Mouse (Mus musculus): ENCODE data around the gene Tmem87a. TPM values are rescaled to one million over a fixed set of nuclear protein-coding genes. Genes with fewer than 3 reads are reported as not detected.

Tmem87a gene
- polyA plus RNA-seq, 1 experiment from 2014 or later: 10.6 TPM

DNA sequence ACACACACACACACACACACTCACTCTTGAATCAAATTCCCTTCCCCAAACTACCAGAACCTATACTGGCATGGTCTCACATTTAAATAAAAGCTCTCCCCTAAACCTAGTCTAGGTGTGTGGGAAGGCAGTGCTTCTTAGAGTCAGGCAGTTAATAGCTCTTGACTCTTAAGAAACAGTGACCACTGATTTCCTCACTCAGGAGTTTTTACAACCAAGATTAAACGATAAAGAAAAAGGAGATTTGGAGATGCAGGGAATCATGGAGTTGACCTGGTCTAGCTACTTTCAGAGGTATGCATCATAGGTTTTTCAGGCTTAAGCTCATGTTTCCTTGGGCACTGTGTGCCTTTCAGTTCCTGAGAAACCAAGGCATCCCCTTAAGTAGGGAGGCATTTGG is 17.6 kb downstream of the Tmem87a start:
- Histone ChIP-seq H3K4me1 (replicated peaks; ENCODE audit: control insufficient read depth, insufficient read depth, low read length) (no peaks in the 10 kb centered on the region), H3K27me3 (ENCODE audit: control insufficient read depth, insufficient read depth, low read length) (no peaks in the 10 kb centered on the region), H3K27ac (no peak overlapping the region), H3K4me2 (replicated peaks) (no peak overlapping the region), H3K4me3 (replicated peaks; ENCODE audit: low read length) (no peak overlapping the region), H3K9ac (no peak overlapping the region), H3K36me3 (replicated peaks; ENCODE audit: control insufficient read depth, insufficient read depth) (peaks cover 80% of the 10 kb centered on the region), H3K9me3 (ENCODE audit: control insufficient read depth, low read length) (no peaks in the 10 kb centered on the region)
- no peak for DNase-seq (ENCODE audit: low spot score)
- no peak for ATAC-seq (ENCODE audit: low FRiP score)
- 96% methylated on average over 1 of the region's 1 CpGs for WGBS

DNA sequence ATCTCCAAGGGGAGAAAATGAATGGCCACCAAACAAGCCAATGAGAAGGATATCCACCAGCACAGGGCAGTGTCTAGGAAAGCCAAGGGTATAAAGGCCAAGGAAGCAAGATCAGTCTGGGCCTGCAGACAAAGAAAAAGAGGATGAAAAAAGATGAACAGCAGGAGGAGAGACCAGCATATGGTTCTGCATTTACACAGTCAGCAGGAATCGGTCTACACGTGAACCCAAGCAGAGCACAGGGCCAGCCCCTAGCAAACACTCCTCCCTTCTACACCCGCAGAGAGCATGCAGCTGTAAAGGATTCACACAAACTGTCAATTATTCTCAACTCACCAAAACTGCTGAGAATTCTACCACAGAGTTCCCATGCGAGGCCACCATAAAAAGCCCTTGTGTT is 30.1 kb downstream of the Tmem87a start:
- no peaks in the 10 kb centered on the region for H3K27me3 ChIP-seq (ENCODE audit: control insufficient read depth, insufficient read depth, low read length)
- no peak for DNase-seq (ENCODE audit: low spot score)
- no peak overlapping the region for H3K9ac ChIP-seq
- no peak for ATAC-seq (ENCODE audit: low FRiP score)
- peaks cover 88% of the 10 kb centered on the region for H3K36me3 ChIP-seq (replicated peaks; ENCODE audit: control insufficient read depth, insufficient read depth)
- no peaks in the 10 kb centered on the region for H3K4me1 ChIP-seq (replicated peaks; ENCODE audit: control insufficient read depth, insufficient read depth, low read length)
- no peak overlapping the region for H3K4me2 ChIP-seq (replicated peaks)
- no peak overlapping the region for H3K4me3 ChIP-seq (replicated peaks; ENCODE audit: low read length)
- no peak overlapping the region for H3K27ac ChIP-seq
- 81% methylated on average over 4 of the region's 4 CpGs for WGBS
- H3K9me3 ChIP-seq (ENCODE audit: control insufficient read depth, low read length): no peaks in the 10 kb centered on the region

DNA sequence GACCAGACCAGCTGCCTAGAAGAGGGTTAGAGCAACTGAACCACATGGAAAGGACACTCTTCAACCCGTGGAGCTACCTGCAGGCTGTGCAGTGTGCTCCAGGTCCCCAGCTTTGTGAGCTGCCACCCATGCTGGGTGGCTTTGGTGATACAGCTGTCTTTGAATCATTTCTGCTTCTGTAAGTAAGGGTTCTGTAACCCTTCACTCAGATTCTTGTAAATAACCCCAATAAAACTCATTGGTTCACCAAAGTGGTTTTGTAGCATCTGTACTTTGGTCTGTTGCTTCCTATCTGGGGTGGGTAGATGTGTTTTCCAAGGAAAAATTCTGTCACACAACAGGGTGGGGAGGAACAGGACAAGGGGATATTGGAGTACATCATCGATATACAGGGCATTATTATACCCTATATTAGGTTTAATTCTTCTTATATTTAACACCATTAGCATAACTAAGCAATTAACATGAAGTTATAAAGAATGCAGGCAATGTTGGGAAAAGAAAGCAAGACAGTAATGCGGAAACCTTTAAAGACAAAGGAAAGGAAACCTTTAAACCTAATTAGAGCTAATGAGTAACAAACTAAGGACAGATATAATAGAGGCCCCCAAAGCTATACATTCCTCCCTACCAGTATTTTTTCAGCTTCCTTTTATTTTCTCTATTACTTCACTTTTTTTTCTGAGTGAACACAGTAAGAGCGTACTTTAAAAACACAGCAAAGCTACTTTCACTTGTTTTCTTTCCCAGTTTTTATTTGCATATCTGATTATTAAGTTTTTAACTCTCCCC is 36.3 kb downstream of the Tmem87a start:
- Histone ChIP-seq H3K9me3 (ENCODE audit: control insufficient read depth, low read length) (no peaks in the 10 kb centered on the region), H3K27ac (no peak overlapping the region), H3K4me3 (replicated peaks; ENCODE audit: low read length) (no peak overlapping the region), H3K36me3 (replicated peaks; ENCODE audit: control insufficient read depth, insufficient read depth) (peaks cover 72% of the 10 kb centered on the region), H3K9ac (no peak overlapping the region), H3K4me1 (replicated peaks; ENCODE audit: control insufficient read depth, insufficient read depth, low read length) (no peaks in the 10 kb centered on the region), H3K27me3 (ENCODE audit: control insufficient read depth, insufficient read depth, low read length) (no peaks in the 10 kb centered on the region), H3K4me2 (replicated peaks) (no peak overlapping the region)
- no peak for ATAC-seq (ENCODE audit: low FRiP score)
- WGBS: 96% methylated on average over 4 of the region's 4 CpGs
- DNase-seq (ENCODE audit: low spot score): no peak

GRCm38 (mm10) chr2:120366501-120366900 is 37.4 kb downstream of the Tmem87a start:
- Histone ChIP-seq H3K4me1 (replicated peaks; ENCODE audit: control insufficient read depth, insufficient read depth, low read length) (no peaks in the 10 kb centered on the region), H3K36me3 (replicated peaks; ENCODE audit: control insufficient read depth, insufficient read depth) (peaks cover 73% of the 10 kb centered on the region), H3K4me3 (replicated peaks; ENCODE audit: low read length) (no peak overlapping the region), H3K9ac (no peak overlapping the region), H3K27me3 (ENCODE audit: control insufficient read depth, insufficient read depth, low read length) (no peaks in the 10 kb centered on the region), H3K27ac (no peak overlapping the region), H3K4me2 (replicated peaks) (no peak overlapping the region), H3K9me3 (ENCODE audit: control insufficient read depth, low read length) (no peaks in the 10 kb centered on the region)
- 96% methylated on average over 3 of the region's 3 CpGs for WGBS
- DNase-seq (ENCODE audit: low spot score) (no peak), ATAC-seq (ENCODE audit: low FRiP score) (no peak)

- ATAC-seq (ENCODE audit: low FRiP score): no peak
- Histone ChIP-seq H3K4me1 (replicated peaks; ENCODE audit: control insufficient read depth, insufficient read depth, low read length) (no peaks in the 10 kb centered on the region), H3K4me3 (replicated peaks; ENCODE audit: low read length) (no peak overlapping the region), H3K9ac (no peak overlapping the region), H3K4me2 (replicated peaks) (no peak overlapping the region), H3K36me3 (replicated peaks; ENCODE audit: control insufficient read depth, insufficient read depth) (peaks cover 65% of the 10 kb centered on the region), H3K27ac (no peak overlapping the region), H3K9me3 (ENCODE audit: control insufficient read depth, low read length) (no peaks in the 10 kb centered on the region), H3K27me3 (ENCODE audit: control insufficient read depth, insufficient read depth, low read length) (no peaks in the 10 kb centered on the region)
- no peak for DNase-seq (ENCODE audit: low spot score)
- 91% methylated on average over 1 of the region's 1 CpGs for WGBS
Measured at GRCm38 (mm10) chr2:120360425-120360824, 43.5 kb downstream of the Tmem87a start.

- Histone ChIP-seq H3K36me3 (replicated peaks; ENCODE audit: control insufficient read depth, insufficient read depth) (peaks cover 49% of the 10 kb centered on the region), H3K9ac (peak within 1 kb of the TSS; percentile 91), H3K4me3 (replicated peaks; ENCODE audit: low read length) (peak within 1 kb of the TSS; percentile 89), H3K4me2 (replicated peaks) (peak within 1 kb of the TSS; percentile 65), H3K4me1 (replicated peaks; ENCODE audit: control insufficient read depth, insufficient read depth, low read length) (peaks cover 14% of the 10 kb centered on the region), H3K27me3 (ENCODE audit: control insufficient read depth, insufficient read depth, low read length) (no peaks in the 10 kb centered on the region), H3K9me3 (ENCODE audit: control insufficient read depth, low read length) (no peaks in the 10 kb centered on the region), H3K27ac (peak within 1 kb of the TSS; percentile 65; the same call in 1 of the 2 replicates)
- DNase-seq (ENCODE audit: low spot score) (peak; percentile 85), ATAC-seq (ENCODE audit: low FRiP score) (peak; percentile 94)
- WGBS: 11% methylated on average over 44 of the region's 44 CpGs
Measured at GRCm38 (mm10) chr2:120352682-120353646, 50.9 kb downstream of the Tmem87a start, which contains the start of gene Vps39. TSS of gene Vps39 (minus strand) at chr2:120353137.

- Histone ChIP-seq H3K36me3 (replicated peaks; ENCODE audit: control insufficient read depth, insufficient read depth) (peaks cover 57% of the 10 kb centered on the region), H3K27me3 (ENCODE audit: control insufficient read depth, insufficient read depth, low read length) (no peaks in the 10 kb centered on the region), H3K4me3 (replicated peaks; ENCODE audit: low read length) (no peak overlapping the region), H3K27ac (no peak overlapping the region), H3K4me1 (replicated peaks; ENCODE audit: control insufficient read depth, insufficient read depth, low read length) (peaks cover 14% of the 10 kb centered on the region), H3K4me2 (replicated peaks) (0 out of 2 replicates have a peak overlapping the region, but pooled peaks have one; percentile 65), H3K9me3 (ENCODE audit: control insufficient read depth, low read length) (no peaks in the 10 kb centered on the region), H3K9ac (no peak overlapping the region)
- DNase-seq (ENCODE audit: low spot score): no peak
- WGBS: 86% methylated on average over 5 of the region's 5 CpGs
- ATAC-seq (ENCODE audit: low FRiP score): no peak
Measured at GRCm38 (mm10) chr2:120351321-120351720, 52.6 kb downstream of the Tmem87a start.

GRCm38 (mm10) chr2:120348120-120348519 is 55.8 kb downstream of the Tmem87a start:
- peaks cover 62% of the 10 kb centered on the region for H3K36me3 ChIP-seq (replicated peaks; ENCODE audit: control insufficient read depth, insufficient read depth)
- H3K4me2 ChIP-seq (replicated peaks): no peak overlapping the region
- H3K4me1 ChIP-seq (replicated peaks; ENCODE audit: control insufficient read depth, insufficient read depth, low read length): peaks cover 14% of the 10 kb centered on the region
- no peaks in the 10 kb centered on the region for H3K27me3 ChIP-seq (ENCODE audit: control insufficient read depth, insufficient read depth, low read length)
- ATAC-seq (ENCODE audit: low FRiP score) (no peak), DNase-seq (ENCODE audit: low spot score) (no peak)
- WGBS: 87% methylated on average over 9 of the region's 9 CpGs
- no peak overlapping the region for H3K27ac ChIP-seq
- H3K9ac ChIP-seq: no peak overlapping the region
- no peak overlapping the region for H3K4me3 ChIP-seq (replicated peaks; ENCODE audit: low read length)
- H3K9me3 ChIP-seq (ENCODE audit: control insufficient read depth, low read length): no peaks in the 10 kb centered on the region

GRCm38 (mm10) chr2:120341741-120342140 is 62.2 kb downstream of the Tmem87a start:
- no peak overlapping the region for H3K9ac ChIP-seq
- DNase-seq (ENCODE audit: low spot score) (no peak), ATAC-seq (ENCODE audit: low FRiP score) (no peak)
- H3K4me3 ChIP-seq (replicated peaks; ENCODE audit: low read length): no peak overlapping the region
- peaks cover 99% of the 10 kb centered on the region for H3K36me3 ChIP-seq (replicated peaks; ENCODE audit: control insufficient read depth, insufficient read depth)
- no peaks in the 10 kb centered on the region for H3K9me3 ChIP-seq (ENCODE audit: control insufficient read depth, low read length)
- no peak overlapping the region for H3K4me2 ChIP-seq (replicated peaks)
- no peaks in the 10 kb centered on the region for H3K27me3 ChIP-seq (ENCODE audit: control insufficient read depth, insufficient read depth, low read length)
- H3K27ac ChIP-seq: no peak overlapping the region
- no peaks in the 10 kb centered on the region for H3K4me1 ChIP-seq (replicated peaks; ENCODE audit: control insufficient read depth, insufficient read depth, low read length)
- WGBS: 92% methylated on average over 1 of the region's 1 CpGs

Data from hindbrain, embryonic 14.5 days (tissue).